Mouse (Mus musculus) brain, embryonic 14.5 days (tissue): ENCODE measurements around the gene Tmem259.

Source experiments
- CTCF ChIP-seq: fragments of 200-500 bp; IDR thresholded peaks from 2 replicates; pipeline ENCODE4 v1.5.1; 2012; ENCODE audit warnings: inconsistent platforms, mild to moderate bottlenecking, moderate library complexity, borderline replicate concordance; ENCODE audit not compliant: insufficient read depth, insufficient read length; ENCODE audit errors: extremely low read depth
- POLR2A ChIP-seq: fragments of 200-500 bp; IDR thresholded peaks from 2 replicates; pipeline ENCODE4 v1.6.1; 2012; ENCODE audit warnings: mild to moderate bottlenecking, inconsistent platforms, borderline replicate concordance; ENCODE audit not compliant: poor library complexity, insufficient read depth, insufficient read length, severe bottlenecking; ENCODE audit errors: extremely low read depth

DNA sequence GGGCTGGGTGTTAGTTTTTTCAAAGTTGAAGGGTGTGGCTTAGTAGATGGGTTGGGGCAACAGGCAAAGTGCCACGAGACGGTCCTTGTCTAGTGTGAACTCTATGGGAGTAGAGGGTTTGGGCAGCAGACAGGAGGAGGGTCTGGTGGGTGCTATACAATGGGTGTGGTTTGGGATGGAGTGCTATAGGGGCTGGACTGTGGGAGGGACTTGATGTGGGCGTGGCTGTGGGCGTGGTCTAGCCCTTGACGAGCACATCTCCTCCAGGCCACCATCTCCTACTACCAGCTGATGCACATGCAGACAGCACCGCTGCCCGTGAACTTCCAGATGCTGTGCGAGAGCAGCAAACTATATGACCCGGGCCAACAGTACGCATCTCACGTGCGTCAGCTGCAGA is 41.8 kb upstream of the Tmem259 start:
- TF ChIP-seq CTCF (no peak), POLR2A (no peak)
